Mouse (Mus musculus) cortical plate, adult 2 months (tissue): Measurements from ENCODE around the gene Parp3. TPM values are rescaled to one million over a fixed set of nuclear protein-coding genes. Genes with fewer than 3 reads are reported as not detected.

ENCODE experiments used
- H3K27ac ChIP-seq: fragments of 200-500 bp; 2 replicates; pipeline ENCODE4 v1.5.1; 2012; ENCODE audit warnings: low read length, control low read depth, inconsistent platforms; ENCODE audit not compliant: insufficient read depth
- H3K4me1 ChIP-seq: fragments of 200-500 bp; 2 replicates; pipeline ENCODE4 v1.6.1; 2011; ENCODE audit warnings: low read length; ENCODE audit not compliant: control insufficient read depth, insufficient read depth
- H3K4me3 ChIP-seq: fragments of 200-500 bp; 2 replicates; pipeline ENCODE4 v1.5.1; 2011; ENCODE audit warnings: mild to moderate bottlenecking, low read length, control low read depth; ENCODE audit not compliant: insufficient read depth
- CTCF ChIP-seq: fragments of 200-500 bp; IDR thresholded peaks from 2 replicates; pipeline ENCODE4 v1.5.1; 2011; ENCODE audit warnings: mild to moderate bottlenecking, control low read depth, low read length; ENCODE audit not compliant: insufficient read depth; ENCODE audit errors: extremely low read depth
- POLR2A ChIP-seq: fragments of 200-500 bp; IDR thresholded peaks from 2 replicates; pipeline ENCODE4 v1.6.1; 2011; ENCODE audit warnings: mild to moderate bottlenecking, low read length, control low read depth; ENCODE audit not compliant: insufficient read depth; ENCODE audit errors: extremely low read depth
- polyA plus RNA-seq: library from polyadenylated mRNA; depleted of rRNA; stranded (reverse); fragments of >200 nt; gene quantifications from 2 replicates; pipeline ENCODE4 v1.2.3, GENCODE M21; 2012

Parp3 gene
- polyA plus RNA-seq, 1 experiment: 3.7 TPM

DNA sequence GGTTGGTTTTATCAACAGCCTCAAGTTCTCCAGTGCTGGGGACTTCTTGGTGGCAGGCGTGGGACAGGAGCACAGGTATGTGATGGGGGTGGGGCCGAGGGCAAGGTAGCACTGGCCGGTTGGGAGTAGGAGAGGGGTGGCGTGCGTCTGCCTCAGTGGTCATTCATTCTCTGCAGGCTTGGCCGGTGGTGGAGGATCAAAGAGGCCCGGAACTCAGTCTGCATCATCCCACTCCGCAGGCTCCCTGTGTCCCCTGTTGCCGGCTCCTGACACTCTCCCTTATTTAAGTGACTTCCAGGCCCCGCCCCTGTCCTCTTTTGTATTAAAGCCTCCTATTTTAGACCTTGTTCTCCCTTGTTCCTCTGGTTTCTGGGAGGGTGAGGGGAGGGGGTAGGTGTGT is 8.3 kb upstream of the Parp3 start:
- TF ChIP-seq POLR2A (no peak), CTCF (no peak)
- no peaks in the 10 kb centered on the region for H3K4me1 ChIP-seq
- H3K27ac ChIP-seq: no peak overlapping the region
- H3K4me3 ChIP-seq: no peak overlapping the region

DNA sequence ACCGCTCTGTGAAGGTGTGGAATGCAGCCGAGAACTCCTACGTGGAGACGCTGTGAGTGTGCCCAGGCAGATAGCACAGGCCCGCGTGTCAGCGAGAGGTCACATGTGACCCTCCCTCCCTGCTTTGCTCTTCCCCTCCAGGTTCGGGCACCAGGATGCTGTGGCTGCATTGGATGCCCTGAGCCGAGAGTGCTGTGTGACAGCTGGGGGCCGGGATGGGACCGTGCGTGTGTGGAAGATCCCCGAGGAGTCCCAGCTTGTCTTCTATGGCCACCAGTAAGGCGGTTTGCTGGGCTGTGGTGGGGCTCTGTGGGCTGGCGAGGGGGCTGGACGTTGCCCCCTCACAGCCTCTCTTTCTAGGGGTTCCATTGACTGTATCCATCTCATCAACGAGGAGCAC is 6.9 kb upstream of the Parp3 start:
- no peak for TF ChIP-seq CTCF
- no peak for TF ChIP-seq POLR2A
- no peak overlapping the region for H3K27ac ChIP-seq
- H3K4me1 ChIP-seq: no peaks in the 10 kb centered on the region
- H3K4me3 ChIP-seq: no peak overlapping the region

DNA sequence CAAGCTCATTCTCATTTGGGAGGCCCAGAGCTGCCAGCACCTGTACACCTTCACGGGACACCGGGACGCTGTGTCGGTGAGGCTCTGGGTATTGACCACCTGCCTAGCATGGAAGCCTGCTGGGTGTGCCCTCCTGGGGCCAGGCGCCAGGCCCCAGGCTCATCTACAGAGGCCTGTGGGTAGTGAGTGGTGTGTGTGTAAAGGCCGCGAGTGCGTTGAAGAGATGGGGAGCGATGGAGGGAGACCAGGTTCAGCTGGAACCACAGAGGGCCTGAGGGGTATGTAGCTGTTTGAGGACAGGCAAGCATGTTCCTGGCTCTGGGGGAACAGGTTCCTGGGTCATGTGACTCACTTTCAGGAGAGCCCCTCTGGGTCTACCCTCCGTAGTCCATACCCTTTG is 6.4 kb upstream of the Parp3 start:
- Histone ChIP-seq H3K4me1 (no peaks in the 10 kb centered on the region; the same call in 1 of the 2 replicates), H3K4me3 (no peak overlapping the region), H3K27ac (no peak overlapping the region)
- TF ChIP-seq POLR2A (no peak), CTCF (no peak)

DNA sequence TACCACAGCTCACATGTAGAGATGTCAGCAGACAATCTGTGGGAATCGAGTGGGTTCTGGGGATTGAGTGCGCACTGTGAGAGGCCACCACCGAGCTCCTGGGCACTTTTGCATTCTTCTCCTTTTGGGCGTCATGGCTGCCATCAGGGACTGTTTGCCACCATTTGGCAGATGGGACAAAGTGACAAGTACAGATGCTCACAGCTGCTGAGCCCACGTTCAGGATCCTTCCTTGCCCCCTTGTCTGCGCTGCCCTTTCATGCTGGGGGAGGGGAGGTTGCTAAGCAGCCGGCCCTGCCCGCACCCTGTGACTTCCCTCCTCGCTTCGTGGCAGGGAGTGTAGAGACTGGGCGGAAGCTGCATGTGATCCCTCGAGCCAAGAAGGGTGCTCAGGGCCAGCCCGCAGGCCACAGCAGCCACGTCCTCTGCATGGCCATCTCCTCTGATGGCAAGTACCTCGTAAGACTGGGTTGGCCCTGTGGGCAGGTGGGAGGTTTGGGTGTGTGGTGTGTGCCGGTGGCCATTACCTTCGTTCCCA is 5.9 kb upstream of the Parp3 start:
- TF ChIP-seq CTCF: no peak

DNA sequence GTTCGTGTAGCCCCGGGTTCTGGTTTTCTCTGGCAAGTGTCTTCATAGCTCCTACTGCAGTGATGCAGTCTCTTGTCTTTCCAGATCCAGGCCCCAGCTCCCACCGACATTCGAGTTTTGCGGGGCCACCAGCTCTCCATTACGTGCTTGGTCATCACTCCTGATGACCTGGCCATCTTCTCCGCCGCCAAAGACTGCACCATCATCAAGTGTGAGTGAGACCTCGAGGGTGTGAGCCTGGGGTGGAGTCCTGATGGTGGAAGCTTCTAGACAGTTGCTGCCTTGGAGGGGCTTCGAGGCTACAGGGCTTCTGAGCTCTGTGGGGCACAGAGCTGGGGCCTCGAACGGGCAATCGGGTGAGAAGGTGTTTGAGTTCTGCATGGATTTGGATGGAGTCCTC is 4.9 kb upstream of the Parp3 start:
- Histone ChIP-seq H3K4me3 (no peak overlapping the region), H3K4me1 (peaks cover 4% of the 10 kb centered on the region; the same call in 1 of the 2 replicates), H3K27ac (no peak overlapping the region)
- TF ChIP-seq POLR2A: no peak
- no peak for TF ChIP-seq CTCF

More for the DNA sequence above, 5.9 kb upstream of the Parp3 start:
- Histone ChIP-seq H3K4me1 (peaks cover 4% of the 10 kb centered on the region; the same call in 1 of the 2 replicates), H3K27ac (no peak overlapping the region), H3K4me3 (no peak overlapping the region)

DNA sequence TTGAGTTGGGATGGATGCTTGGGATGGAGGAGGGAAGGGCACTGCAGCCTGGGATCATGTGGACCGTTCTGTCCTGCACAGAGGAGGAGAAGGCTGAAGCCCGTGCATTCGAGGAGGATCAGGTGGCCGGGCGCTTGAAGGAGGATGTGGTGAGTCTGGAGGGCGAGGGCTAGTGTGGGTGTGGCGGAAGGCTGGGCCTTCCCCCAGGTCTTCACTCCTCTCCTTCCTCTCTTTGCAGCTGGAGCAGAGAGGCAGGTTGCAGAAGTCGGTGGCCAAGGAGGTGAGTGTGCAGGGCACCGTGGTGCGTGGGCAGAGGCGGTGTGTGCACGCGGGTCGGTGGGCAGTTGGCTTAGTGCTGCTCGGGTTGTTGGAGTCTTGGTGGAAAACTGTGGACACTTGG is 4.3 kb upstream of the Parp3 start:
- TF ChIP-seq CTCF: no peak
- no peak for TF ChIP-seq POLR2A
- H3K27ac ChIP-seq: no peak overlapping the region
- H3K4me1 ChIP-seq: peaks cover 6% of the 10 kb centered on the region; the same call in 1 of the 2 replicates
- no peak overlapping the region for H3K4me3 ChIP-seq

DNA sequence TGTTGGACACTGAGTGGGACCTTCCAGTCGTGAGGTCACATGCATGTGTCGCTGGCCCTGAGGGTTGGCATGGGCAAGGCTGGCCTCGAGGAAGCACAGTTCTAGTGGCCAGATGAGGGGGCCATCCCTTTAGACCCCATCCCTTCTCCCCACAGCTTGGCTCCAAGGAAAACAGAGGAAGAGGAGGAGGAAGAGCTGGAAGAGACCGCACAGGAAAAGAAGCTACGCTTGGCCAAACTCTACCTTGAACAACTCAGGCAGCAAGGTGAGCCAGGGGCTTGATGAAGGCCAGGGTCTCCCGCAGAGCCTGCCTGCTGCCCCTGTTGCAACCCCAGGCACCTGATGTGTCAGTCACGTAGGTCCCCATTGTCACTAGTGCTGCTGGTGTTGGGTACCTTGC is 3.8 kb upstream of the Parp3 start:
- TF ChIP-seq CTCF (no peak), POLR2A (no peak)
- Histone ChIP-seq H3K27ac (no peak overlapping the region), H3K4me1 (peaks cover 7% of the 10 kb centered on the region; the same call in 1 of the 2 replicates), H3K4me3 (no peak overlapping the region)

DNA sequence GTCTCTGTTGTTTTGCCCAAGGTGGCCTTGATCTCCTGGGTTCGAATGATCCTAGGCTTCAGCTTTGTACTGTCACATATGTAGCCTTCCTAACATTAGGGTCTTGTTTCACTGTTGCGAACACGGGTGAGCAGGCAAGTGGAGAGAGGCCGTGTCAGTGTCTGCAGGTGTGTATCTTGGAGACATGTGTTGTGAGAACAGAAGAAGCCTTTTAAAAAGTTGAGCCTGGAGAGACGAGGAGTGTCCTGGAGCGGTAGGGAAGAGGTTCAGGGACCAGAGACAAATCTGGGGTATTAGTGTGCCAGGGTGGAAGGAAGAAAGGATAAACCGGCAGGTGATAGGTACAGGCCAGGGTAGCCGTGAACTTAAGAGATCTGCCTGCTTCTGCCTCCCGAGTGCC is 1.4 kb upstream of the Parp3 start:
- Histone ChIP-seq H3K4me1 (peaks cover 7% of the 10 kb centered on the region; the same call in 1 of the 2 replicates), H3K27ac (no peak overlapping the region), H3K4me3 (peak overlapping the region; percentile 62)
- TF ChIP-seq POLR2A: no peak

DNA sequence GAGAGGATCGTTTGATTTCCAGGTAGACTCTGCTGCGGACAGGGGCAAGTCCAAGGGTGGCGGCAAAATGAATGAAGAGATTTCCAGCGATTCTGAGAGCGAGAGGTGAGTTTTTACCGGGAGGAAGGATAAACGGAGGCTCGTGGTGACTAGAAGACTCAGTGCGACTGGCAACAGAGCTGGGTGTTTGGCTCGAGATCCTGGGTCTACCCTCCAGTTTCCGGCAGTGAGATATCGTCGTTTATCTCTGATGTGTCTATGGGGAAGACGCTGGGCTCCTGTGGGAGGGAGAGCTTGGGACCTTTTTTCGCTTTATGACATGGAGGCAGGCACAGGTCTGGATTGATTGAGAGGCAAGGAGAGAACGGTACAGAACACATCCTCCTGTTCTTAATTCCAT is 900 bp upstream of the Parp3 start:
- H3K4me1 ChIP-seq: peaks cover 7% of the 10 kb centered on the region; the same call in 1 of the 2 replicates
- no peak for TF ChIP-seq CTCF
- TF ChIP-seq POLR2A: no peak
- peak overlapping the region; percentile 62 for H3K4me3 ChIP-seq
- no peak overlapping the region for H3K27ac ChIP-seq

DNA sequence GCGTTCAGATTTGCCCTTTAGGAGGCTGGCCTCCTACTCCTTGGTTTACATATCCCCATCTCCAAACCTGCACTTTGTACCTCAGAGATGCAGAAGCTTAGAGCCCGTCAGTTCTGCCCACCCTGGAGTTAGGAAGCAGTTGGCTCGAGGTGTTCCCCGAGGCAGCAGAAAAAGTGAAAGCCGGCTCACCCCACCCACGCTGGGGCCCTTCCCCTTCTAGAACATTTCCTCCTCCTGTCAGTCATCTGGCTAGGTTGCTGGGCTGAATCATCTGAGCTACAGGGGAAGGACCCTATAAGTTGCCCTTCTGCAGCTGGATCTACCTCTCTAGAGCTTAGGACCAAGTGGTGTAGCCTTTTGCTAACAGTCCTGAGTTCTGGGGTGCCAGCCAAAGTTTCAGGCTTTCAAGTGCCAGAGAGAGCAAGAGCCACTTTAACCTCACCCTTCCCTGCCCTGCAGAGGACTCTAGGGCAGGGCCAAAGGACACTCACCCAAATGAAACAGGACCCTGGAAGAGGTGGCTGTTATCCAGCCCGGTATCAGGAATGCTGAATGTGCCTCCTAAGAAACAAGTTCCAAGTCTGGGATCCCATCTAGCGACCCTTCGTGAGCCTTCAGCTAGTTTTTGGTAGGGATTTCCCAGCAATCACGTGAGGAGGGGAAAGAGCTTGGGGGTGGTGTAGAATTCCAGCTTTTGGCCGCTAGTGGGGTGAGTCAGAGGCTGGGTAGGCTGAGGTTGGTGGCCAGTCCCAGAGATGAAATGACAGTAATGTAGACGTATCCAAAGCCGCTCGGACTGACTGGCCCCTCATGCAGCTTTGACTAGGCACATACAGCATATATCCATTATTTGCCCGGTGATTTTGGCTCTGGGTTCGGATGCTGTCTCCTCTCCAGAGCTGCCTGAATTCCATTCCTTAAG is 486 bp downstream of the Parp3 start:
- no peak for TF ChIP-seq POLR2A
- no peak for TF ChIP-seq CTCF
- Histone ChIP-seq H3K27ac (peak overlapping the region; percentile 11), H3K4me1 (peaks cover 12% of the 10 kb centered on the region; the same call in 1 of the 2 replicates), H3K4me3 (no peak overlapping the region; the same call in 1 of the 2 replicates)
